Mouse (Mus musculus): Measurements from ENCODE around the gene Mkrn1.
"Not testable (repeated sequence)": the region's sequence is repeated elsewhere in the genome, so short reads cannot be mapped to it uniquely, and the experiment has no call there.

Mkrn1 gene

GRCm38 (mm10) chr6:39430722-39431121 lies 10.5 kb upstream of the Mkrn1 start:
- DNase-seq (ENCODE audit: low spot score in 2 of 2) = no peak

DNA sequence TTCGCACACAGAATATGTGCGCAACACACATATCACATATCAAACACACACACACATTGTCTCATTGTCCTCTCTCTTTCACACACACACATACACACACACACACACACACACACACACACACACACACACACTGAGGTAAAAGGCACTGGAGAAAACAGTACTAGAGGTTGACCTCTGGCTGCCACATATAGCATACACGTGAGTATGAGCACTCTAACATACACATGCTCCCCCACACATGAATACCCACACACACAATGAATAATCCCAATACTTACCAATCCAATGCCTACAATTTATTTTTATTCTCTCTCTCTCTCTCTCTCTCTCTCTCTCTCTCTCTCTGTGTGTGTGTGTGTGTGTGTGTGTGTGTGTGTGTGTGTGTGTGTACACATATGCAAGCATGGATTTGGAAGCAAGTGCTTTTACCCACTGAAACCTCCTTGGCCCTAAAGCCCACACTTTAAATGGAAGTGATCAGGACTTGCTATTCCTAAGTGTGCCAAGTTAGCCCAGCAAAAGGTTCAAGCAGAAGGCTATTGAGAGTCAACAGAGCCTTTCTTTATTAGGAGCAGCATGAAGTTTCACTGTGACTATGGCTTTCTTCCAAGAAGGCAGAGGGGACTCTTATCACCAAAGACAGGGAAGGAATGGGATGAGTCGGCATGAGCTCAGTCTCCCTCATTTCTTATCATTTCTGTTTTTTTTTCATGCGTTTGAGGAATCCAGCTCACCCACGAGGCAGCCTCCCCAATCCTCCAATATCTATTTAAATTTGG lies 8.9 kb upstream of the Mkrn1 start:
- DNase-seq (ENCODE audit: low spot score in 2 of 2) = peak; percentile 54

GRCm38 (mm10) chr6:39427276-39428003 lies 7.2 kb upstream of the Mkrn1 start:
- DNase-seq (ENCODE audit: low spot score in 2 of 2) = no peak

DNA sequence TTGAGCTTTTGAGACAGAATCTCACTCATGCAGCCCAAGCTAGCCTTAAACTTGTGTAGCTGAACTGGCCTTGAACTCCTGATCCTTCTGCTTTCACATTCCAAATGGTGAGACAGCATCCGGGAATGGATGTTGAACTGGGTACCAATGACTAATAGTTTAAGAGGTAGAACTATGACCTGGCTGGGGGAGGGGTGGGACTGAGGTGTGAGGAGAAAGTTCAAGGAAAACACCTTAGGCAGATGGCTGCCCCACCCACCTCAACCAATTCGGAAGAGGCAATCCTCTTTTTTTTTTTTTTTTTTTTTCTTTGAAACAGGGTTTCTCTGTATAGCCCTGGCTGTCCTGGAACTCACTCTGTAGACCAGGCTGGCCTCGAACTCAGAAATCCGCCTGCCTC lies 6.5 kb upstream of the Mkrn1 start:
- no peak for DNase-seq (ENCODE audit: low spot score in 2 of 2)

DNA sequence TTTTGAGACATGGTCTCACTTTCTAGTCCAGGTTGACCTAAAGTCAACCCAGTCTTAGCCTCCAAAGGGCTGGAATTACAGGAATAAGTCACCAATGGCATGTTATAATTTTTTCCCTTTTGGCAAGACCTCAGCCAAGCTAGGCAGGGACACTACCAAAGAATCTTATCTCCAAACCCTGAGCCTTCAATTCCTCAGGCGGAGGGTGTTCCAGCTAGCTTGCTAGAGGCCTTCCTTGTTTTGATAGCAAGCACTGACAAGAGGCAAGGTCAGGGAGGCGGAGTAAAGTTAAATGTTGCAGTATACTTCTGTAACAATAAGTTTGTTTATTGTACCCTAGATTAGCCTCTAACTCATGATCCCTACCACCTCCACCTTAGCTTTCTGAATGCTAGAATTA lies 4.9 kb upstream of the Mkrn1 start:
- DNase-seq (ENCODE audit: low spot score in 2 of 2) = peak in 1 of 2 experiments; percentile 40

DNA sequence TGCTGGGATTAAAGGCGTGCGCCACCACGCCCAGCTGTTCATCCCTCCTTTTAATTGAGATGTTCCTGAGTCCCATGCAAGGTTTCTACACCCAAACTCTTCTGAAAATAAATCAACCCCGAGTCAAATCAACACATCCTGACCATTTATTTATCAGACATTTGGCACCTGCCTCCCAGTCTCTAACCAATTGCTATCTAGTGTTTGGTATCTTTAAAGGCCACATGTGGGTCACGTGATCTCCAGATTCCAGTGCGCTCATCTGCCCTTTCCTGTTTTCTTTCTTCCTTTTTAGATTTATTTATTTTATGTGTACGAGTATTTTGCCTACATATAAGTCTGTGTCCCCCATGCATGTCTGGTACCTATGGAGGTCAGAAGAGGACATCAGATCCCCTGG lies 3.4 kb upstream of the Mkrn1 start:
- DNase-seq (ENCODE audit: low spot score in 2 of 2) = peak; percentile 30 to 60

- DNase-seq (ENCODE audit: low spot score in 2 of 2) = peak; percentile 49 to 50
Observed at GRCm38 (mm10) chr6:39423130-39423551, 2.9 kb upstream of the Mkrn1 start.

DNA sequence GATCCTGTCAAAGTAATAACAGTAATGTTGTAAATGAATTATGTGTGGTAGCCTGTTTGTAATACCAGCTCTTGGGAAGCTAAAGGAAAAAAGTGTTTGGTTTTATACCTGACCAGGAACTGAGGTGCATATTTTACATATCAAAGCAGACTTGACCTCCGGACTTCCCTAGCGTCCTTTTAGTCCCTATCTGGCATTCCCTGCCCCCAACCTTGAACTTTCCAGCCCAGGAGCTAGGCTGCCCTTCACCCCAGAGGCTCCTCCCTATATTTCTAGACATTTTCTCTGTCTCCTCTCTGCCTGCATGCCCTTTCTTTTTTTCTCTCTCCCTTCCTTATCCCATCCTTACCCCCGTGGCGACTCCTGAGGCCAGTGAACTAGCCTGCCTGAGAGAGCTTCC lies 605 bp upstream of the Mkrn1 start:
- DNase-seq (ENCODE audit: low spot score in 2 of 2) = no peak

GRCm38 (mm10) chr6:39419386-39419850 lies 844 bp downstream of the Mkrn1 start:
- DNase-seq (ENCODE audit: low spot score in 2 of 2) = peak in 1 of 2 experiments; percentile 29

DNA sequence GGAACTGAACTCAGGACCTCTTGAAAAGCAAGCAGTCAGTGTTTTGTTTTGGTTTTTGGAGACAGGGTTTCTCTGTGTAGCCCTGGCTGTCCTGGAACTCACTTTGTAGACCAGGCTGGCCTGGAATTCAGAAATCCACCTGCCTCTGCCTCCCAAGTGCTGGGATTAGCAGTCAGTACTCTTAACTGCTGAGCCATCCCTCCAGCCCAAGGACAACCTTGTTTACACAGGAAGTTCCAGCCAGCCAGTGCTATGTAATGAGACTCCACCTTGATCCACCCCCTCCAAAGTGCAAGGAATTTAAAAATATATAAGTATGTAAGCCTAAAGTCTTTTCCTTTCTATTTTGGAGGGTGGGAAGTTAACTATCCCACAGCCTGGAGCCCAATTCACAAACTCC lies 3.6 kb downstream of the Mkrn1 start:
- DNase-seq (ENCODE audit: low spot score in 2 of 2) = not testable (repeated sequence)

- DNase-seq (ENCODE audit: low spot score in 2 of 2) = peak; percentile 85 to 92
Observed at GRCm38 (mm10) chr6:39415762-39416161, 4.5 kb downstream of the Mkrn1 start.

- no peak for DNase-seq (ENCODE audit: low spot score in 2 of 2)
Observed at GRCm38 (mm10) chr6:39414106-39414505, 6.2 kb downstream of the Mkrn1 start.

DNA sequence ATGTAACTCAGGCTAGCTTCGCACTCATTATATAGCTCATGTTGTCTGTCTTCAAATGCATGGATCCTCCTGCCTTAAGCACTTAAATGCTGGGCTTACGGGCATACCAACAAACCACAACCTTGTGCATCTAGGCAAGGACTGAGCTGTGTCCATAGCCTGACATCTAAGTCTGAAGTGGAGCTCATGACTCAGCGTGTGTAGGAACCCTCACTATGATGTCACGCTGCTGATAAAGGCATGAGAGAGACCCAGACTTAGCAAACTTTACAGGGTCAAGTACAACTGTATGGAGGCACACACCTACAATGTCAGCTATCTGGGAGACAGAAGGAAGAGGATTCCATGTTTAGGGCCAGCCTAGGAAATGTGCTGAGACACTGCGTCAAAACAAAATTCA lies 13.8 kb downstream of the Mkrn1 start:
- no peak for DNase-seq (ENCODE audit: low spot score in 2 of 2)

GRCm38 (mm10) chr6:39403136-39403535 lies 17.1 kb downstream of the Mkrn1 start:
- DNase-seq (ENCODE audit: low spot score in 2 of 2) = no peak

GRCm38 (mm10) chr6:39400343-39400742 lies 19.9 kb downstream of the Mkrn1 start:
- peak in 1 of 2 experiments; percentile 42 for DNase-seq (ENCODE audit: low spot score in 2 of 2)

DNA sequence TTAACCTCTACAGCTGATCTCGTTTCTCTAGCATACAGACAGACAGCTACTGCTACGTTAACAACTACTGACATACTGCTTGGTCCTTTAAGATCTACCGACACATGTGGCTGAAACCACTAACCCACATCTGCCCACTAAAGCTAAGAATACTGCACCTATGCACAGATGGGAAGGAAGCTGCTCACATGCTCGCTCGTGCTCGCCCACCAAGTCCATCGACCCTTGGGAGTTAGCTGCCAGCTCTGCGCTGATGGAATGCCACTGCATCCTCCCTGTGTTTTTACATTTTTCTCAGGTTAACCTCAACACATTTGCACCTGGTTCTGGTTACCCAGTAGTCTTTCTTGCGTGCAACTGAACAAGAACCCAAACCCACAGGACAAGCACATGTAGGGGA lies 21.9 kb downstream of the Mkrn1 start:
- no peak for DNase-seq (ENCODE audit: low spot score in 2 of 2)

DNA sequence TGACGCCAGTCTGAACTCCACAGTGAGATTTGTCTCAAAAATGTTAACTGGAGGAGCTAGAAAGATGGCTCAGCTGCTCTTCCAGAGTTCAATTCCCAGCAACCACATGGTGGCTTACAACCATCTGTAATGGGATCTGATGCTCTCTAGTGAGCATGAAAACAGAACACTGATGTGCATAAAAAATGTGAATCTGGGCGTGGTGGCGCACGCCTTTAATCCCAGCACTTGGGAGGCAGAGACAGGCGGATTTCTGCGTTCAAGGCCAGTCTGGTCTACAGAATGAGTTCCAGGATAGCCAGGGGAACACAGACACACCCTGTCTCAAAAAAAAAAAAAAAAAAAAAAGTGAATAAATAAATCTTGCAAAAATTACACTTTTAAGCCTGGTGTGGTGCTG lies 23.2 kb downstream of the Mkrn1 start:
- DNase-seq (ENCODE audit: low spot score in 2 of 2) = no peak

GRCm38 (mm10) chr6:39395916-39396315 lies 24.3 kb downstream of the Mkrn1 start:
- DNase-seq (ENCODE audit: low spot score in 2 of 2) = no peak

- no peak for DNase-seq (ENCODE audit: low spot score in 2 of 2)
Observed at GRCm38 (mm10) chr6:39395471-39395870, 24.8 kb downstream of the Mkrn1 start.

GRCm38 (mm10) chr6:39389988-39390387 lies 30.3 kb downstream of the Mkrn1 start:
- DNase-seq (ENCODE audit: low spot score in 2 of 2) = no peak

GRCm38 (mm10) chr6:39381125-39381880 lies 39.0 kb downstream of the Mkrn1 start, which contains the start of gene Rab19:
Gene Rab19, plus strand, starts transcription at chr6:39381175.
- peak; percentile 31 to 39 for DNase-seq (ENCODE audit: low spot score in 2 of 2)

DNA sequence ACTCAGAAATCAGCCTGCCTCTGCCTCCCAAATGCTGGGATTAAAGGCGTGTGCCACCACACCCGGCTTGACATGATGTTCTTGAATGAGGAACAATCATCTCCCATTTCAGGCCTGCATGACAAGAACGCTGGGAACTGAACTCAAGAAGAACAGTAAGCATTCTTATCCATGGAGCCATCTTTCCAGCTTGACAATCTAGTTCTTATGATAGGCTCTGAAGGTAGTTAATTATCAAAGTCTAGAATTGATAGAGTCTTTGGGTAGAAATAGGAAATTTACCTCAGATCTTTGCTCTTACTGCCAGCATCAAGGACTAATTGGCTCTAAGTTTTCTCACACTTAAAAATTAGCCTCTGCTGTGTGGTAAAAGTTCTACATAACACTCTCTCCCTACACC lies 40.0 kb downstream of the Mkrn1 start:
- DNase-seq (ENCODE audit: low spot score in 2 of 2) = no peak

All from spleen, postnatal 10 days (tissue).